Mouse (Mus musculus) G1E (cell line): Measurements from ENCODE around the gene Dnmt3a. TPM values are rescaled to one million over a fixed set of nuclear protein-coding genes. Genes with fewer than 3 reads are reported as not detected.

Source experiments
- ATAC-seq: 2 replicates; pipeline ENCODE4 v1.8.0; 2016; ENCODE audit warnings: mild to moderate bottlenecking; ENCODE audit not compliant: insufficient number of reproducible peaks, poor library complexity, low FRiP score, severe bottlenecking; ENCODE audit errors: extremely low read depth
- DNase-seq: peaks from one replicate; pipeline ENCODE4 v3.0.0; 2012; ENCODE audit warnings: low spot score
- H3K27me3 ChIP-seq: 2 replicates; pipeline ENCODE4 v1.6.1; 2012; ENCODE audit warnings: mild to moderate bottlenecking, low read length, inconsistent platforms; ENCODE audit not compliant: insufficient read depth
- H3K36me3 ChIP-seq: replicated peaks from 2 replicates; pipeline ENCODE3; 2012; ENCODE audit warnings: mild to moderate bottlenecking, inconsistent platforms
- H3K4me1 ChIP-seq: 2 replicates; pipeline ENCODE4 v1.6.1; 2012; ENCODE audit warnings: low read depth, low read length, inconsistent platforms, mixed read lengths; ENCODE audit not compliant: insufficient read depth
- H3K4me3 ChIP-seq: 2 replicates; pipeline ENCODE4 v1.5.1; 2012; ENCODE audit warnings: low read depth, mild to moderate bottlenecking, inconsistent platforms, low read length, moderate library complexity, mixed read lengths
- H3K9me3 ChIP-seq: replicated peaks from 2 replicates; pipeline ENCODE4 v1.6.1; 2012; ENCODE audit warnings: inconsistent platforms
- CTCF ChIP-seq: IDR thresholded peaks from 2 replicates; pipeline ENCODE4 v1.5.1; 2012; ENCODE audit warnings: low read depth, low read length, inconsistent platforms, mixed read lengths
- GATA1 ChIP-seq: IDR thresholded peaks from 2 replicates; pipeline ENCODE4 v1.6.1; 2012; ENCODE audit warnings: borderline replicate concordance, low read length, inconsistent platforms, mixed read lengths
- GATA2 ChIP-seq: IDR thresholded peaks from 2 replicates; pipeline ENCODE4 v1.6.1; 2012; ENCODE audit warnings: low read depth, low read length, inconsistent platforms, borderline replicate concordance
- POLR2AphosphoS5 ChIP-seq: IDR thresholded peaks from 2 replicates; pipeline ENCODE4 v1.6.1; 2012; ENCODE audit warnings: low read depth, low read length, inconsistent platforms; ENCODE audit not compliant: insufficient replicate concordance
- TAL1 ChIP-seq: conservative IDR thresholded peaks from 2 replicates; pipeline ENCODE4 v1.6.1; 2012; ENCODE audit warnings: low read depth, low read length, inconsistent platforms, mixed read lengths
- polyA plus RNA-seq: library from polyadenylated mRNA; stranded (reverse); fragments of >175 nt; gene quantifications from 2 replicates; pipeline ENCODE4 v1.2.3, GENCODE M21; 2012
- total RNA-seq, 2 experiments: library from RNA; stranded (forward) in 1 of 2; stranded (reverse) in 1 of 2; fragments of 200-1000 nt in 1 of 2; fragments of >200 nt in 1 of 2; fragmentation: Nextera tagmentation in 1 of 2; gene quantifications; 2 replicates each; pipeline ENCODE4 v1.2.3; 2014 to 2017

Gene Dnmt3a
- total and polyA plus RNA-seq, 3 experiments, result 0.05 to 1.1 TPM; not detected in 1

DNA sequence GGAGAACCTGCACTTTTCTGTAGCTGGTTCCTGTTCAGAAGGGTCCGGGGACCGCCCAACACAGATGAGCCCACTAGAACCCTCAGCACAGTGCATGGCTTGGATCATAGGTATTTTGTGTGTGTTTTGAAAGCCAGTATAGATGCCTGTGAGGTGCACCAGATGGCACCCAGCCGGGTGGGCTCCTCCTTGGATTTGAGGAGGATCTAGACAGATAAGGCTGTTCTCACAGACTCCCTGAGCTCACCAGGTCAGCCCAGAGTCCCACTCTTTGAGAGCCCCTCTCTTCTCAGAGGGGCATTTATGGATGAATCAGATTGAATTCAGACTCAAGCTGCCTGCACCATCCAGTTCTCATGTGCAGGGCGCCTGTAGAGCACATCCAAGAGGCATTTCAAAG lies 101.2 kb downstream of the Dnmt3a start:
- no peak for TF ChIP-seq GATA2
- no peak for TF ChIP-seq POLR2AphosphoS5
- TF ChIP-seq GATA1, result no peak
- TF ChIP-seq TAL1, result no peak
- no peak for TF ChIP-seq CTCF
- peaks cover 4% of the 10 kb centered on the region; the same call in 1 of the 2 replicates for H3K27me3 ChIP-seq
- no peaks in the 10 kb centered on the region for H3K36me3 ChIP-seq
- ATAC-seq (no peak), DNase-seq (no peak)
- no peaks in the 10 kb centered on the region for H3K4me1 ChIP-seq
- no peak overlapping the region for H3K4me3 ChIP-seq
- no peaks in the 10 kb centered on the region for H3K9me3 ChIP-seq

- no peak for TF ChIP-seq GATA1
- no peak for TF ChIP-seq POLR2AphosphoS5
- TF ChIP-seq TAL1, result no peak
- TF ChIP-seq GATA2, result no peak
- no peak for TF ChIP-seq CTCF
- DNase-seq (no peak), ATAC-seq (no peak)
- Histone ChIP-seq H3K36me3 (no peaks in the 10 kb centered on the region), H3K4me1 (no peaks in the 10 kb centered on the region), H3K27me3 (peaks cover 4% of the 10 kb centered on the region; the same call in 1 of the 2 replicates), H3K4me3 (no peak overlapping the region), H3K9me3 (no peaks in the 10 kb centered on the region)
These were observed 101.6 kb downstream of the Dnmt3a start for GRCm38 (mm10) chr12:3907418-3907817.

- H3K27me3 ChIP-seq, result peaks cover 4% of the 10 kb centered on the region; the same call in 1 of the 2 replicates
- DNase-seq, result no peak
- no peaks in the 10 kb centered on the region for H3K4me1 ChIP-seq
- no peak overlapping the region for H3K4me3 ChIP-seq
- no peaks in the 10 kb centered on the region for H3K36me3 ChIP-seq
- no peaks in the 10 kb centered on the region for H3K9me3 ChIP-seq
- TF ChIP-seq POLR2AphosphoS5, result no peak
- TF ChIP-seq TAL1, result no peak
- no peak for TF ChIP-seq GATA1
- TF ChIP-seq GATA2, result no peak
- no peak for TF ChIP-seq CTCF
- no peak for ATAC-seq
These were observed 104.8 kb downstream of the Dnmt3a start for GRCm38 (mm10) chr12:3910466-3911093.

- Histone ChIP-seq H3K4me3 (no peak overlapping the region), H3K36me3 (no peaks in the 10 kb centered on the region), H3K9me3 (no peaks in the 10 kb centered on the region), H3K4me1 (no peaks in the 10 kb centered on the region), H3K27me3 (peaks cover 4% of the 10 kb centered on the region; the same call in 1 of the 2 replicates)
- TF ChIP-seq GATA1, result no peak
- no peak for ATAC-seq
- DNase-seq, result no peak
These were observed 106.1 kb downstream of the Dnmt3a start for GRCm38 (mm10) chr12:3911831-3912348.

DNA sequence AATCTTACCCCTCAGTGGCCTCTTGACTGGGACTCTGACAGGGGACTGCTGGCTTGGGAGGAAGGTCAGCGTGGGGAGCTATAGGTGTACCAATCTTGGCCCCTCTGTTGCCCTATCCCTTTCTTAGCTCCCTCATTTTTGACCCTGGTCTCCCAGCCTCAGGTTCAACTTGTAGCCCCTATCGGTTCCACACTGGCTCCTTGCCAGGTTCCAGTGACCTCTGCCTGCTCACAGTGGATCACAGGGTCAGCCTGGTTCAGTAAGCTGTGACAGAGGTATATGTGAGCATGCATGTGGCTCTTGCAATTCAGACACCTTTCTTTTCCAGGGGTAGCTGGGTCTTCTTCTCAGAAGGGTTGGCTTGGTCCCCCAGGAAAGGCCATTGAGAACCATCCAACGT lies 110.0 kb downstream of the Dnmt3a start:
- Histone ChIP-seq H3K27me3 (no peaks in the 10 kb centered on the region), H3K4me3 (no peak overlapping the region), H3K4me1 (no peaks in the 10 kb centered on the region), H3K9me3 (no peaks in the 10 kb centered on the region), H3K36me3 (no peaks in the 10 kb centered on the region)
- no peak for TF ChIP-seq GATA1
- no peak for TF ChIP-seq TAL1
- TF ChIP-seq GATA2, result no peak
- no peak for TF ChIP-seq CTCF
- no peak for TF ChIP-seq POLR2AphosphoS5
- DNase-seq, result no peak
- no peak for ATAC-seq

- H3K4me3 ChIP-seq, result no peak overlapping the region
- H3K36me3 ChIP-seq, result no peaks in the 10 kb centered on the region
- TF ChIP-seq CTCF, result no peak
- TF ChIP-seq TAL1, result no peak
- TF ChIP-seq GATA1, result no peak
- no peak for TF ChIP-seq GATA2
- TF ChIP-seq POLR2AphosphoS5, result no peak
- ATAC-seq (no peak), DNase-seq (no peak)
- H3K4me1 ChIP-seq, result no peaks in the 10 kb centered on the region
- H3K9me3 ChIP-seq, result no peaks in the 10 kb centered on the region
- H3K27me3 ChIP-seq, result no peaks in the 10 kb centered on the region
These were observed 112.0 kb downstream of the Dnmt3a start for GRCm38 (mm10) chr12:3917668-3918341.
